Mouse (Mus musculus): ENCODE data around the gene Farsb.
"Not testable (repeated sequence)": the region's sequence is repeated elsewhere in the genome, so short reads cannot be mapped to it uniquely, and the experiment has no call there.

- not testable (repeated sequence) for TF ChIP-seq GATA1 (IDR thresholded peaks at IDR 0.05; ENCODE audit: borderline replicate concordance, low read length); FLI1 (IDR thresholded peaks at IDR 0.05; ENCODE audit: low read length)
Observed at GRCm38 (mm10) chr1:78501856-78502255, 13.2 kb upstream of the Farsb start.

Measured in megakaryocyte, embryonic 14.5 days (primary cell).